Mouse (Mus musculus): Measurements from ENCODE around the gene Itga6.

Gene Itga6

DNA sequence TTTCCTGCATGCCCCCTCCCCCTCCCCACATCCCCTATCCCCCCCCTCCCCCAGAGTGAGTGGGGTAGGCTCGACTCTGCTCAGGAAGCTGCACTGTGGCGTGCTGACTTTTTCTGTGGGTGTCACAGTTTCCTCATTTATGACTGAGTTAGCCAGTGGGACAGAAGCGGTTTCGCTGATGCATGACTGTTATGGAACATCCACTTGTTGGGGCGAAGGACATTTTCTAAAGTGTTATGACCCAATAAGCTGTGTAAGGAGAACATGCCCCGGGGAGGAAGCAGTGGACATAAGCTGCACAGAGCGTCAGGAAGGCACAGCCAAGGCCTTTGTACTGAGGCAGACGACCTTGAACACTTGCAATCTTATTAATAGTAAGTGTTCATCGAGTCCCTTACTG is 97.9 kb downstream of the Itga6 start:
- no peak for DNase-seq (ENCODE audit: low spot score in 2 of 2)

DNA sequence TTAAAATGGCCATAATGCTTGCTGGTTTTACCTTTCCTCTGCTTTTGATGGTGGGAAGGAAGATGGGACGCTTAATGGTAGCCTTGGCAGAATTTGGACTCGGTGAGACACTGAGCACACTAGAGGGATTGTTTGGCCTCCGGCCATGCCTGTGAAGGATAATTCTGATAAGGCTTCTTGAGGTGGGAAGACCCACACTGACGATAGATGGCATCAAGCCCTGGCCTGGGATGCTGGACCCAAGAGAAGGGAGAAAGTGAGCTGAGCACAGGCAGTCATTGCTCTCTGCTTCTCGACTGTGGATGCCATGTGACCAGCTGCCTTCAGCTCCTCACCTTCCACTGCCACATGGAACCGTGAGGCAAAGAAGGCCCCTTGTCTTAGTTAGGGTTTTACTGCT is 99.5 kb downstream of the Itga6 start:
- no peak for DNase-seq (ENCODE audit: low spot score in 2 of 2)

DNA sequence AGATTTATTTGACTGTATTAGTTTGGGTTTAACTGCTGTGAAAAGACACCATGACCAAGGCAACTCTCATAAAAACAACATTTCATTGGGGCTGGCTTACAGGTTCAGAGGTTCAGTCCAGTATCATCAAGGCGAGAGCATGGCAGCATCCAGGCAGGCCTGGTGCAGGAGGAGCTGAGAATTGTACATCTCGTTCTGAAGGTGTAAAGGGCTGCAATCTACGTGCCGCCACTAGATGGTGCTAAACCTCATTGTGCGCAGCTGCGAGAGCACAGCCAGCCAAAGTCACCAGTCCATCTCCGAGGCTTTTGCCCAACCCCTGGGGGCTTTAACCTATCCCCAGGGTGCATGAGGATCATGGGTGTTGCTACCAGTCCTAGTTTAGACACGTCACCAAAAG is 106.7 kb downstream of the Itga6 start:
- DNase-seq (ENCODE audit: low spot score in 2 of 2) = peak in 1 of 2 experiments; percentile 41

DNA sequence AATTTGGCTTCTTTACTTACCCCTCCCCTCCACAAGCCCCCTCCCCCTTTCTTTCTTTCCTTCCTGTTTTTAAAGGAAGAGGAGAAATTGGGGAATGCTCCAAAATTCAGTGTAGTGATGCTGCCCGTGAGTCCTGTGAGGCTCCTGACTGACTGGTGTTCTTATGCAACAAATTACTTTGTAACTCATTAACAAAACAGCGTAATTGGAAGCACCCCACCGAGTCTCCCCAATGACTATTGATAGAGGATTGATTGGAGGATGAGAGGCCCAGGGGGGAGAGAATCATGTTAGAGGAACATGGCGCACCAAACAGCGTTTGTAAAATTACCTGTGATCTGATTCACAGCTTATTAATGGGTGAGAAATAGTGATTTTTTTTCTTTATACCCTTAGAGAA is 109.7 kb downstream of the Itga6 start:
- DNase-seq (ENCODE audit: low spot score in 2 of 2) = no peak

DNA sequence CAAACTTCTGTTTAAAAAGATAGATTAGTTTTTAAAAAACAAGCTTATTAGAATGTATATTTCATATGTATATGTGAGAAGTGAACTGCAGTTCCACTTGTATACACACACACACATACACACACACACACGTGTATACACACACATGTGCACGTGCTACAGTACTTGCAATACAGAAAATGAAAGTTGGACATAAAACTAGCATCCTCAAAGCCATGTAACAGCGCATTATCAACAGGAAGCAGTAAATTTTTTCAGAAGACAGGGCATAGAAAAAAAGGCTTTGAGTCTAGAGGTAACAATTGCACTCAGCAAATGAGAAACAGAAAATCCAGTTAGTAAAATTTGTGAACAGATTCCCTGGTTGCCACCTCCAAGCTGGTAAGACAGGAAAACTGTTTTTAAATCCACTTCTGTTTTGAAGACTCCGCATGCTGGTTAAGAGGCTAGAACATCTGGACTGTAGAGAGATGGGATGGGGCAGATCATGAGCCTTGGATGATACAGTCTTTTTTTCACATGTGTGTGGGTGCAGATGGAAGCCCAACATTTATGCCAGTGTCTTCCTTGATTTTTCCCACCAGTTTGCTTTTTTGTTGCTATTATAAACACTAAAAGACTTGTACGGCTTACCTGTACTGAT is 118.2 kb downstream of the Itga6 start:
- no peak for DNase-seq (ENCODE audit: low spot score in 2 of 2)

DNA sequence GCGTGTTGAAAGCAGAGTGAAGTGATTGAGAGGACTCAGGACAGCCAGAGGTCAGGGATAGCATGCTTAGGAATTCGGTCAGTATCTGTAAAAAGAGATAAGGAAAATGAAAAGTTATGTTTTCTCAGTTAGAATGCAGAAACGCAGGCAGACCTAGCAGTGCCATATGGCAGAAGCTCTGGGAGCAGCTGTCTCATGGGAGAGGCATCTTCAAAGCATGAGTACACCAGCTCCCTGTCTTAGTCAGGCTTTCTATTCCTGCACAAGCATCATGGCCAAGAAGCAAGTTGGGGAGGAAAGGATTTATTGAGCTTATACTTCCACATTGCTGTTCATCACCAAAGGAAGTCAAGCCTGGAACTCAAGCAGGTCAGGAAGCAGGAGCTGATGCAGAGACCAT is 119.6 kb downstream of the Itga6 start:
- peak; percentile 35 to 36 for DNase-seq (ENCODE audit: low spot score in 2 of 2)

DNA sequence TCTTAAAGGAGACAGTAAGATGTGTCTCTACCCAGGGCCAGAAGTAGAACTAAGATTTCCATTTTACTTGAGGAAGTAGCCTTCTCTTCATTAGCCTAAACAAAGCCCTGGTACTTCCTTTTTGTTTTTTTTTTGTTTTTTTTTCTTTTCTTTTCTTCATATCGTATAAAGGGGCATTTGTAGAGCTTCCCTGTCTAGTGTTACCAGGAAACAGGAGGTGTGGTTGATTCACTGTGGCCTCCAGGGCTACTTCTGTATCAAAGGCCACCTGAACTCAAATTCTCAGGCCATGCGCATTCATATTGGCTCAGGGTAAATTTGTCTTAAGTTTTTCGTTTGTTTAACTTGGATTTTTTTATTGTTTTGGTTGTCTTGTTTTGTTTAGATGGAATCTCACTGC is 120.5 kb downstream of the Itga6 start:
- no peak for DNase-seq (ENCODE audit: low spot score in 2 of 2)

DNA sequence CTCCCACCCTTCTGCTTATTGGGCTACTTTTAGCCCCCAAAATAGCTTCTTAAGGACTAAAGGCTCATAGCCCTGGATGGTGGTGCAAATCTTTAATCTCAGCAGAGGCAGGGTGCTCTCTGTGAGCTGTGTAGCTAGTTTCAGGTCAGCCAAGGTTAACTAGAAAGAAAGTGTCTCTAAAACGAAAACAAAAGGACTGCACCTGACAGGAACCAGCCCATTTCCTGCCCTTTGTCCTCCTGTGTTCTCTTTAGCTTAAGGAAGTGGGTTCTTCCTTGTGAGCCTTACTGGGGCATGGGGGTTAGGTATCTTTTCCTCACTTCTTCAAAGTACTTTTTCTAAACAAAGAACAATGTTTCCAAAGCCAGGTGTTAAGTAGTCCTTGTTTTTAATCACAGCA is 121.1 kb downstream of the Itga6 start:
- DNase-seq (ENCODE audit: low spot score in 2 of 2) = no peak

DNA sequence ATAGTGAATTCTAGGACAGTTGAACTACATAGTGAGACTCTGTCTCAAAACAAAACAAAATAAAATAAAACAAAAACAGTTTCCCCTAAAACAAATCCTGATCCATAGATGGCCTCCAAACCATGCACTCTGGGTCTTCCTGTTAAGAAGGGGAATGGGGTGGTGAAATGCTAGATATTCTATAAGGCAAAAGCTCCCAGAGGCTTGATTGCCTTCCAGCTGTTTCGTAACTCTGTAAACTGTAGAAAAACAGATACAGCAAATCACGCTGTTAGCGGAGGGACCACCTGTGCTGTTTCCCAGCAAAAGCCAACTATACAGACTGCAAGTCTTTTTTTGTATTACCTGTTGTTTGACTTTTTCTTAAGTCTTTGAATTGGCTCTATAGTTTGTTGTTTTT is 121.6 kb downstream of the Itga6 start:
- DNase-seq (ENCODE audit: low spot score in 2 of 2) = no peak

DNA sequence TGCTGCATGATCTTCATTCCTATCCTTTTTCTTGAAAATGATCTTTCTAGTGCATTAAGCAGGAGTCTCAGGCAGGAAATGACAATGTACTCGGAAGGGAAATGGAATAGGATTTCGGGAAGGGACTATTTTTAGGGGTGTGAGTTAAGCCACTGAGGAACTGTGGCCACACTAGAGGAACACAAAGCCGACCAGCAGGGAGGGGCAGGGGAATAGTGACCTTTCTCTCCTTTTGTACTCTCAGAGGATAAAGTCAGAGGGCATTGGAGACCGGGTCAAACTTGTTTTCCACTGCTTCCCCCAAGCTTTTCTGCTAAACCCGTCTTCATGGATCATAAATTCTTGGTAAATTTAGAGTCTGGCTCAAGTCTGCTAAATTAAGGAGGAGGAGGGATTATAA is 122.1 kb downstream of the Itga6 start:
- no peak for DNase-seq (ENCODE audit: low spot score in 2 of 2)

DNA sequence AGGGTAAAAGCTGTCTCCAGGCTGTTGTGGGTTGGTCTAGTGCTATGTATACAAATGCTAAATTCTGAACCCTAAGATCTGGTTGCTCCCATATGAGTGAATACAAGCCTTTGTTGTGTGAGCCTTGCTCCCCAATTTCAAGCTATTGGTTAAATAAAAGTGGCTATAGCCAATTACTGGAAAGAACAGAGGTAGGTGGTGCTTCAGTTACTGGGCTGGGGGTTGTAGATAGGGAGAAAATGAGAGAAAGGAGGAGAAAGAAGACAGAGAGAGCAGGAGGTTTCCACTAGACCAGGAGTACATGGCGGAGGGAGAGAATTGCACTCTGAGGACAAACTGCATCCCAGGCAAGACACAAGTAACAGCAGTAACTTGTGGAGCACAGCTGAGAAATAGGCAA is 122.8 kb downstream of the Itga6 start:
- no peak for DNase-seq (ENCODE audit: low spot score in 2 of 2)

DNA sequence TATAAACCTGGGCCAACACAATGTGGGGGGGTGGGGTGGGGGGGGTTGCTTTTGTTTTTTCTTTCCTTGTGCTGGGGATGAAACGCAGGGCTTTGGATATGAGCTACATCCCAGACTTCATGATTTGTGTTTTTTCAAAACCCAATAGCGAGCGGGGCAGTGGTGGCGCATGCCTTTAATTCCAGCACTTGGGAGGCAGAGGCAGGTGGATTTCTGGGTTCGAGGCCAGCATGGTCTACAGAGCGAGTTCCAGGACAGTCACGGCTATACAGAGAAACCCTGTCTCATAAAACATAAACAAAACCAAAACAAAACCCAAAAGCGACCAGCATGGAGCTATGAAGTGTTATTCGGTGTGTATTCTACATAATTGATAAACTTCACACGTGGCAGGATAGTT is 126.7 kb downstream of the Itga6 start:
- no peak for DNase-seq (ENCODE audit: low spot score in 2 of 2)

DNA sequence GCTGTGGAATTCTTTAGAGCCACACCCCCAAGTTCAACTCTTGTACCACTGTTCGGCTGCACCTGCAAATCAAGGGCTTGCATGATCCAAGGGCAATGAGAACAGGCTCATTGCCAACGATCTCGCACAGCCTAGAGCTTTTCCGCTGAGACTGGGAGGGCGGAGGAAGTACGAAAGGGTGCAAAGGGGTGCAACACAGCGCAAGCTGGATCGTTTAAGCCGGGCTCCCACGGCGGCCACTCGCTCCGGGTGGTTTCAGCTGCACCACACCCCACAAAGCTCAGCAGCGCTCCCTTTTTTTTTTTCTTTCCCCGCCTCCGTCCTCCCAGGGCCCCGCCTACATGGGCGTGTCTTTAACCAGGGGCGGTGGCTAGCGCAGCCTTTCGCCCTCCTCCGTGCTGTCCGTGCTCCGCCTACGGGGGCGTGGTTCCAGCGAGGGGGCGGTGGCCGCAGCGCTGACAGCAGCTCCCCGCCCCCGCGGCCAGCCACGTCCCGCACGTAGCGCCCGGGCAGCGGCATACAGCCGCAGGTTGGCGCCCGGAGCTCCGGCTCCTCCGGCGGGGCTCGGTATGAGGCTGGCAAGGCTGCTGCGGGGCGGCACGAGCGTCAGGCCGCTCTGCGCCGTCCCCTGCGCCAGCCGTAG is 127.5 kb downstream of the Itga6 start, which contains the start of gene Pdk1:
Pdk1 (plus strand) TSS at position 424 of the 643 bp plus-strand sequence.
- peak; percentile 94 to 96 for DNase-seq (ENCODE audit: low spot score in 2 of 2)

DNA sequence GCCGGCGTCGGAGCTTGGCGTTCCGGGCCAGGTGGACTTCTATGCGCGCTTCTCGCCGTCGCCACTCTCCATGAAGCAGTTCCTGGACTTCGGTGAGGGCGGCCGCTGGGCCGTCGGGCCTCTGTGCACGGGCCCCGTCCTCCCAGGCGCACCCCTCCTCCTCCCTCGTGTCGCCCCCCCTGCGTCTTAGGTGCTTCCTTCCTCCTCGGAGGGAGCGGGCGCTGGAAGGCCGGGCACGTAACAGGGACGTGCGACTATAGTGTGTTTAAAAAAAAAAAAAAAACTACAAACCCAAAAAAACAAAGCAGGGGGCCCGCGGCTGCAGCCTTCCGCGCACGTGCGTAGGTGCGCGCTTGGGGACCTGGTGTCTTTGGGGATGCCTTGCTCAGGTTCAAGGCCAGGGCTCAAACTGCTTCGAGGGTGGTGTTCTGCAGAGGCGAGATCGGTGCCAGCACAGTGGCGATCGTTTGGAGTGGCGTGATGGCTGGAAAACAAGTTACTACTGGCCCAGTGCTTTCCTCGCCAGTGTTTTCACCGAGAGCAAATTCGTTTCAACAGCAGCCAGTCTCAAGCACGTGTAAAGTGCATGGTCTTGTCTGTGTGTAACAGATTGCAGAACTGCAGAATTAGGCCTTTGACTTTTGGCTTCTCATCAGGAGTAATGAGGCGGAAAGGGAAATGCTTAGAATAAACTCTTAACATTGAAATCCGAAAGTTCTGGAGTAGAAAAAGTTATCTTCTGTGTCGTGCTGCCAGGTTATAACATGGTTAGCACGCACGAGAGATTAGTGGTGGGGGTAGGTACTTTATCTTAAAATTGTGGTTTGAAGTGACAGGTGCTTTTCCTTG is 128.3 kb downstream of the Itga6 start:
- DNase-seq (ENCODE audit: low spot score in 2 of 2) = no peak

DNA sequence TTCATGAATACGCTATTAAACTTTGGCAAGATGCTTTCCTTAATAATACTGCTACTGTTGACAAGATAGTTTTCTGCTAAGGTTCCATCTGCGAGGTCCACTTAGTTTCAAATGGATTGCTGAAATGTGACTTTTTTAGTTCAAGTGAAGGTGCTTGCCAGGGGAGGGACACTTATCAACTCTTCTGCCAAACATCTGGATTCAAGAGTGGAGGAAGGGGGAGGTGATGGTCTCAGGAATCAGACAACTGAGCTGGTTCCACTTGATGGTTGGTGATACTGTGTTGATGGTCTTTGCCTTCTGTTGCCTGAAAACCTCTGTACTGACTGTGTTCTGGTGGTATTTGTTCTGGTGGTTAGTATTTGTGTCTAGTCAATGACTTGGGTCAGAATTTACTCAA is 129.0 kb downstream of the Itga6 start:
- no peak for DNase-seq (ENCODE audit: low spot score in 2 of 2)

DNA sequence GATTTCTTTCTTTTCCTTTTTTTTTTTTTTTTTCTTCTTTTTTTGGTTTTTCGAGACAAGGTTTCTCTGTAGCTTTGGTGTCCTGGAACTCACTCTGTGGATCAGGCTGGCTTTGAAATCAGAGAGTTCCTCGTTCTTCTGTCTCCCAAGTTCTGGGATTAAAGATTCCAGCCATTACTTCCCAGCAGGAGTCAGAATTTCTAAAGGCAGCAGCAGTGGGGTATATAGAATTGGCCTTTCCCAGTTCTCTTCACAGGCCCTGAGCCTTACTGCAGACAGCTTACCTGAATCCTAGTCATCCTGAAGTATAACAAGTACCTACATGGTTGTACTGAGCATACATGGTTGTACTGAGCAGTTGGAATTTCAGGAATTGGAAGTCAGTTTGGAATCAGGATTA is 129.4 kb downstream of the Itga6 start:
- no peak for DNase-seq (ENCODE audit: low spot score in 2 of 2)

DNA sequence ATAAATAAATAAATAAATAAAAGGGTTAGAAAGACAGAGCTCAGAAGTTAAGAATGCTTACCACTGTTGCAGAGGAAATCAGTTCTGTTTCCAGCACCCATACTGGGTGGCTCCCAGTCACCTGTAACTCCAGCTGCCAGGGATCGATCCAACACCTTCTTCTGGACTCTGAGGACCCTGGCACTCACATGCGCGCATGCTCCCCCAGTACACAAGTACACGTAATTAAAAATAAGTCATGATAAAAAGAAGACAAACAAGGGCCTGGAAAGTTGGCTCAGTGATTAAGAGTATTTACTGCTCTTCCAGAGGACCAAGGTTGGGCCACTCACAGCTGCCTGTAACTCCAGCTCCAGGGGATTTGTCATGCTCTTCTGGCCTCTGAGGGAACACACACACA is 132.4 kb downstream of the Itga6 start:
- DNase-seq (ENCODE audit: low spot score in 2 of 2) = no peak

DNA sequence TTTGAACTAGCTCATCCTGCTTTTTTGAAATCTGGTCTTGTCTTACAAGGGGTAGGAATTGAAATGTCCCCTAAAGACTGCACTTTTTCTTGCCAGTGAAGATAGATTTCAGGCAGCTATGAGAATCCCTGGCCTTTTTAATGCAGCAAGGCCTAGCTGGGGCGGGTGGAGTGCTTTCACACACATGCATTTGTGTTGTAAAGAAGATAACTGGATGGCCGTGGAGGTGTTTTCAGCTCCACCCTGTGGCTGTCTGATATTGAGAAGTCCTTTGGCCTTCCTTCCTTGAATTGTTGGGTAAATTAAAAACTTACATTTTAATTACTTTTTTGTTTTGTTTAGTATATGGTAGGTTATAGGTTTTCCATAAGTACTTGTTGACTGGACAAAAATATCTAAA is 133.0 kb downstream of the Itga6 start:
- DNase-seq (ENCODE audit: low spot score in 2 of 2) = no peak

DNA sequence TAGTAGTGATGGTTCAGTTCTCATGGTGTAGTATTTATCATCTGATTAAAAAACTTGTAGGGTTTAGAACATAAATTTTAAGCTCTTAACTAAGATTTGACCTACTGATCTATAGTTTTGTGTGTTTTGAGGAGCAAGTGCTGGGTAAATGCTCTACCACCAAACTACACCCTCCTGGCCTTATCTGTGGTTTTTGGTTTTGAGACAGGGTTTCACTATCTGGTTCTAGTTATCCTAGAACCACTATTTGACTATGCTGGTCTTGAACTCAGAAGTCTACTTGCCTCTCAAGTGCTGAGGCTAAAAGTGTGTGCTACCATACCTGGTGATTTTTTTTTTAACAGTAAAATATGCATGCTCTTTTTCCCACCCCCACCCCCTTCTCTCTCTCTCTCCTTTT is 133.5 kb downstream of the Itga6 start:
- DNase-seq (ENCODE audit: low spot score in 2 of 2) = no peak

DNA sequence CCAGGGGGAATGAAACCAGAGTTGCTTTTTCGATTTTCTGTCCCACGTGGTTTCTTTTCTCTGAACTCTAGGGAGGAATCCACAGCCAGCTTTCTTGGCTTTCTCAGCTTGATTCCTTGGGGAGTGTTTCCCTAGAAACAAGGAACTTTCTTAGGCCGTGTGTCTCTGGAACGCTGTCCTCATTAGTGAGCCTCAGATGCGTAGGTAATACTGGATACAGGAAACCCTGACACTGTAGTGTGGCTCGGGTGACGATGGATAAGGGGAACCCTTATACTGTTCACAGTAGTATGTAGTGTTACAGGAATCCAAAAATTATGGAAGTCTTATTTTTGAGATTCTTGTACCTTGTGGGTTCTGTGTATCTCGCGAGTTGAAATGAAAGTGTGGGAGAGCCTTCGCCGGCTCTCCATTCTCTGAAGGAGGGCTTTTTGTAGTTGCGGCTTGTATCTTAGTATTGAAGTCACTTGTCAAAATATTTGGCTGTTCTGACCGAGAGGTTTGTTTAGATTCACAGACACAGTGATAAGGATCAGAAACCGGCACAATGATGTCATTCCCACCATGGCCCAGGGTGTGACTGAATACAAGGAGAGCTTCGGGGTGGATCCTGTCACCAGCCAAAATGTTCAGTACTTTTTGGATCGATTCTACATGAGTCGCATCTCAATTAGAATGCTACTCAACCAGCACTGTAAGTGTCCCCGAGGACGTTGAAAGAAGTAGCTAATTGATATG is 137.7 kb downstream of the Itga6 start:
- DNase-seq (ENCODE audit: low spot score in 2 of 2) = no peak

DNA sequence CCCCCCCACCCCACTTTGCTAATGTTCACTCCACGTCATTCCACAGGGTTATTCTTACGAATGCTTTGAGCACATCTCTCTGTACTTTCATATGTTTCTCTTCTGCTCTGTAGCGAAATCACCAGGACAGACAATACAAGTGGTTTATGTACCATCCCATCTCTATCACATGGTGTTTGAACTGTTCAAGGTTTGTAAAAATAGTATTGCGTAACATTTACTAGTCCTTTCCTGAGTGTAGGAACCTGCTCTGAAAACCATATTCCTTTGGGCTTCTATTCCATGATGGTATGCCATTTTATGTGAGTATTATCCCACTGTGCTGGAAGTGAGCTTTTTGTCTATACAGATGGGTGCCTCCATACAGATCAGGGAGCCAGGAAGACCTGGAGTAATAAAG is 141.9 kb downstream of the Itga6 start:
- no peak for DNase-seq (ENCODE audit: low spot score in 2 of 2)

DNA sequence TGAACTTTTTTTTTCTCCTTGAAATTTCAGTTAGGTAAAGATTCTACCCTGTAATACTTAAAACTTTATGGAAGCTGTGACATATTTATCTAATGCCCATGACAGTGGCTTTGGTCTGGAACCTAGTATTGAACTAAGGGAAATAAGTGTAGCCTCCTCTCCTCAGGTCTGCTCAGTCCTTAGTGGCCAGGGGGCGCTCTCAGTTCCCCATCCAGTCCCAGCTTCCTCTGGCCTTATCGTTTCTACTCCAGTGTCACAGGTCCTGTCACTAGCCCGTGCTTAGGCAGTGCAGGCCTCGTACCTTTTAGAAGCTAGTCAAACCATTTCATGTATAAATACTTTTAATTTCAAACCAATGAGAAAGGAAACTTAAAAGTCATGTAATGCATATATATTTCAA is 143.0 kb downstream of the Itga6 start:
- no peak for DNase-seq (ENCODE audit: low spot score in 2 of 2)

All from frontal cortex, postnatal 10 days (tissue).